Mouse (Mus musculus) brain, embryonic 14.5 days (tissue): Measurements from ENCODE around the gene Psmb8.

Source experiments
- CTCF ChIP-seq: fragments of 200-500 bp; IDR thresholded peaks from 2 replicates; pipeline ENCODE4 v1.5.1; 2012; ENCODE audit warnings: inconsistent platforms, mild to moderate bottlenecking, moderate library complexity, borderline replicate concordance; ENCODE audit not compliant: insufficient read depth, insufficient read length; ENCODE audit errors: extremely low read depth
- POLR2A ChIP-seq: fragments of 200-500 bp; IDR thresholded peaks from 2 replicates; pipeline ENCODE4 v1.6.1; 2012; ENCODE audit warnings: mild to moderate bottlenecking, inconsistent platforms, borderline replicate concordance; ENCODE audit not compliant: poor library complexity, insufficient read depth, insufficient read length, severe bottlenecking; ENCODE audit errors: extremely low read depth

- TF ChIP-seq CTCF = no peak
- TF ChIP-seq POLR2A = no peak
These were observed 42.8 kb downstream of the Psmb8 start for GRCm38 (mm10) chr17:34240366-34240765.
